Mouse (Mus musculus) hindbrain, embryonic 11.5 days (tissue): ENCODE results near the gene Sema3b. TPM values are rescaled to one million over a fixed set of nuclear protein-coding genes. Genes with fewer than 3 reads are reported as not detected.

ENCODE experiments used
- ATAC-seq: fragments of 200-750 bp; cut with Nextera tagmentation; 2 replicates; pipeline ENCODE4 v1.8.0; 2017; ENCODE audit warnings: mild to moderate bottlenecking, moderate TSS enrichment, moderate library complexity; ENCODE audit not compliant: low FRiP score
- DNase-seq: peaks from one replicate; pipeline ENCODE4 v3.0.0-alpha.2; 2015; ENCODE audit warnings: low spot score
- H3K27ac ChIP-seq: fragments of 300-500 bp; sonication (generic); 2 replicates; pipeline ENCODE4 v1.5.1; 2014; ENCODE audit warnings: mild to moderate bottlenecking, low read depth, low read length
- H3K27me3 ChIP-seq: fragments of 300-500 bp; sonication (generic); 2 replicates; pipeline ENCODE4 v1.6.1; 2014; ENCODE audit warnings: mild to moderate bottlenecking, low read length, moderate library complexity, mixed read lengths; ENCODE audit not compliant: control insufficient read depth, insufficient read depth
- H3K36me3 ChIP-seq: fragments of 300-500 bp; sonication (generic); 2 replicates; pipeline ENCODE4 v1.6.1; 2014; ENCODE audit warnings: mild to moderate bottlenecking, low read length, moderate library complexity, mixed read lengths; ENCODE audit not compliant: control insufficient read depth, insufficient read depth
- H3K4me1 ChIP-seq: fragments of 300-500 bp; sonication (generic); replicated peaks from 2 replicates; pipeline ENCODE4 v1.6.1; 2014; ENCODE audit warnings: low read length, mixed read lengths; ENCODE audit not compliant: control insufficient read depth, insufficient read depth
- H3K4me2 ChIP-seq: fragments of 300-500 bp; sonication (generic); replicated peaks from 2 replicates; pipeline ENCODE4 v1.6.1; 2014; ENCODE audit warnings: mild to moderate bottlenecking, low read depth, low read length
- H3K4me3 ChIP-seq: fragments of 300-500 bp; sonication (generic); 2 replicates; pipeline ENCODE4 v1.5.1; 2014; ENCODE audit warnings: low read depth, low read length
- H3K9ac ChIP-seq: fragments of 300-500 bp; sonication (generic); 2 replicates; pipeline ENCODE4 v1.6.1; 2014; ENCODE audit warnings: low read depth, low read length
- H3K9me3 ChIP-seq: fragments of 300-500 bp; sonication (generic); 2 replicates; pipeline ENCODE4 v1.6.1; 2016; ENCODE audit warnings: low read length; ENCODE audit not compliant: control insufficient read depth
- WGBS: fragments of 180-500 bp; shearing (Covaris S2); extraction: QIAGEN DNeasy Blood & Tissue Kit; methylation state at CpG from one replicate; pipeline ENCODE4 v1.1.7; 2014; 5-methylcytosine and 5-hydroxymethylcytosine counted together
- polyA plus RNA-seq: library from polyadenylated mRNA; unstranded; fragments of >200 nt; fragmentation: Nextera tagmentation; extraction: Ambion mirVana; gene quantifications from 2 replicates; pipeline ENCODE4 v1.2.1, GENCODE M21; 2014

The Sema3b gene
- polyA plus RNA-seq, 1 experiment from 2014 or later = 1.4 TPM

- Histone ChIP-seq H3K27ac (0 out of 2 replicates have a peak overlapping the region, but pooled peaks have one; percentile 20), H3K4me2 (no peak overlapping the region), H3K36me3 (peaks cover 15% of the 10 kb centered on the region), H3K9ac (no peak overlapping the region; the same call in 1 of the 2 replicates), H3K4me3 (no peak overlapping the region), H3K4me1 (peaks cover 34% of the 10 kb centered on the region), H3K27me3 (no peaks in the 10 kb centered on the region), H3K9me3 (no peaks in the 10 kb centered on the region)
- 71% methylated on average over 5 of the region's 5 CpGs for WGBS
- ATAC-seq (no peak), DNase-seq (no peak)
Observed at GRCm38 (mm10) chr9:107624539-107624938, 15.5 kb upstream of the Sema3b start.

GRCm38 (mm10) chr9:107620954-107621353, 11.9 kb upstream of the Sema3b start:
- DNase-seq (no peak), ATAC-seq (no peak)
- no peaks in the 10 kb centered on the region for H3K9me3 ChIP-seq
- H3K27ac ChIP-seq = no peak overlapping the region
- no peak overlapping the region for H3K4me3 ChIP-seq
- peaks cover 2% of the 10 kb centered on the region; the same call in 1 of the 2 replicates for H3K4me1 ChIP-seq
- H3K36me3 ChIP-seq = peaks cover 28% of the 10 kb centered on the region
- H3K4me2 ChIP-seq = no peak overlapping the region
- H3K9ac ChIP-seq = no peak overlapping the region
- H3K27me3 ChIP-seq = no peaks in the 10 kb centered on the region

- H3K4me1 ChIP-seq = peaks cover 7% of the 10 kb centered on the region
- 0 out of 2 replicates have a peak overlapping the region, but pooled peaks have one; percentile 27 for H3K27ac ChIP-seq
- no peak overlapping the region for H3K9ac ChIP-seq
- no peaks in the 10 kb centered on the region for H3K27me3 ChIP-seq
- DNase-seq (no peak), ATAC-seq (no peak)
- 84% methylated on average over 13 of the region's 13 CpGs for WGBS
- peaks cover 32% of the 10 kb centered on the region for H3K36me3 ChIP-seq
- no peak overlapping the region for H3K4me3 ChIP-seq
- H3K9me3 ChIP-seq = no peaks in the 10 kb centered on the region
- H3K4me2 ChIP-seq = no peak overlapping the region
Observed at GRCm38 (mm10) chr9:107619546-107619879, 10.5 kb upstream of the Sema3b start.

GRCm38 (mm10) chr9:107618778-107619545, 9.9 kb upstream of the Sema3b start:
- 80% methylated on average over 13 of the region's 13 CpGs for WGBS
- no peak overlapping the region for H3K9ac ChIP-seq

GRCm38 (mm10) chr9:107618098-107618497, 9.1 kb upstream of the Sema3b start:
- Histone ChIP-seq H3K4me3 (no peak overlapping the region), H3K9me3 (no peaks in the 10 kb centered on the region), H3K4me2 (no peak overlapping the region), H3K9ac (no peak overlapping the region), H3K36me3 (peaks cover 29% of the 10 kb centered on the region), H3K4me1 (peaks cover 7% of the 10 kb centered on the region), H3K27ac (no peak overlapping the region), H3K27me3 (no peaks in the 10 kb centered on the region)
- ATAC-seq = no peak
- 93% methylated on average over 6 of the region's 6 CpGs for WGBS
- DNase-seq = no peak

More at GRCm38 (mm10) chr9:107618778-107619545, 9.9 kb upstream of the Sema3b start:
- Histone ChIP-seq H3K4me2 (no peak overlapping the region), H3K36me3 (peaks cover 30% of the 10 kb centered on the region), H3K27ac (peak overlapping the region; percentile 17; the same call in 1 of the 2 replicates), H3K27me3 (no peaks in the 10 kb centered on the region), H3K9me3 (no peaks in the 10 kb centered on the region), H3K4me3 (no peak overlapping the region), H3K4me1 (peaks cover 7% of the 10 kb centered on the region)
- ATAC-seq (no peak), DNase-seq (no peak)

- DNase-seq (no peak), ATAC-seq (no peak)
- Histone ChIP-seq H3K9ac (no peak overlapping the region), H3K4me2 (no peak overlapping the region), H3K4me3 (no peak overlapping the region), H3K4me1 (peaks cover 7% of the 10 kb centered on the region), H3K9me3 (no peaks in the 10 kb centered on the region), H3K36me3 (peaks cover 29% of the 10 kb centered on the region), H3K27me3 (no peaks in the 10 kb centered on the region), H3K27ac (no peak overlapping the region)
- whole genome bisulfite sequencing = 85% methylated on average over 2 of the region's 2 CpGs
Observed at GRCm38 (mm10) chr9:107617461-107617860, 8.4 kb upstream of the Sema3b start.

GRCm38 (mm10) chr9:107615035-107615434, 6.0 kb upstream of the Sema3b start:
- H3K27me3 ChIP-seq = no peaks in the 10 kb centered on the region
- peak; percentile 48 for DNase-seq
- peaks cover 27% of the 10 kb centered on the region for H3K36me3 ChIP-seq
- H3K4me2 ChIP-seq = no peak overlapping the region
- no peak overlapping the region for H3K9ac ChIP-seq
- H3K4me1 ChIP-seq = peaks cover 16% of the 10 kb centered on the region
- H3K9me3 ChIP-seq = no peaks in the 10 kb centered on the region
- 52% methylated on average over 4 of the region's 4 CpGs for WGBS
- H3K27ac ChIP-seq = peak overlapping the region; percentile 61
- no peak for ATAC-seq
- H3K4me3 ChIP-seq = no peak overlapping the region

GRCm38 (mm10) chr9:107612945-107613569, 4.0 kb upstream of the Sema3b start:
- H3K4me1 ChIP-seq = peaks cover 24% of the 10 kb centered on the region

More at GRCm38 (mm10) chr9:107612945-107613569, 4.0 kb upstream of the Sema3b start:
- Histone ChIP-seq H3K9ac (no peak overlapping the region; the same call in 1 of the 2 replicates), H3K27me3 (no peaks in the 10 kb centered on the region), H3K36me3 (peaks cover 20% of the 10 kb centered on the region), H3K9me3 (no peaks in the 10 kb centered on the region), H3K27ac (peak overlapping the region; percentile 94), H3K4me2 (peak overlapping the region; percentile 25; the same call in 1 of the 2 replicates), H3K4me3 (peak overlapping the region; percentile 18; the same call in 1 of the 2 replicates)
- ATAC-seq (peak; percentile 37), DNase-seq (no peak)
- 12% methylated on average over 12 of the region's 12 CpGs for WGBS
